25 mouse cellular contexts compared by ENCODE assay signal in the genomic region with DNA sequence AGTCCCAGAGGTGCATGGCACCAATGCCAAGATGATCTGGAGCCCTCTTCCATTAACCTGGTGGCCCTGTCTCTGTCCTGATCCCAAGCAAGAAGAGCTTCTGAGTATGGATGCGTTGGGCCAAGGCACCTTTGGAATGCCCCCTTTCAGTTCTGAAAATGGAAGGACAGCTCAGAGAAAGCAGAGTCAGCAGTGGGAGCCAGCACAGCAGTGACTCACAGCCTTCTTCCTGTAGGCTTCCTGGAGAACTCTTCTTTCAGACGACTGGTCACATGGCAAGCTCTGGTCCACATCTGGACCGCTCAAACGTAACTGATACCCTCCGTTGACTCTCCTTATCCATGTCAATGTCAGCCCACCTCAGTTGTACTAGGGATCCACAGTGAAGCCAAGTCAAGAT.
"Had no signal": no experiment of that assay in that cellular context is flagged by ENCODE, and none has a peak within 500 bp of the region (broad histone marks: within the 10 kb centered on the region; RNA-seq: fewer than 3 reads in every experiment).

No protein-coding gene starts in this region.

- H3K36me3 ChIP-seq: heart, embryonic 10.5 days; heart, embryonic 12.5 days; hindbrain, embryonic 10.5 days; hindbrain, embryonic 12.5 days; intestine, embryonic 15.5 days; limb, embryonic 13.5 days; limb, embryonic 15.5 days; liver, embryonic 12.5 days had no signal

- ATAC-seq: hindbrain, embryonic 16.5 days; inflammation-experienced regulatory T-cells, adult 6 months; intestine, embryonic 15.5 days; intestine, postnatal 0 days; liver, embryonic 12.5 days had no signal

- H3K27ac ChIP-seq: gastrocnemius, adult 2 months; heart, embryonic 10.5 days; hindbrain, embryonic 10.5 days; hindbrain, embryonic 12.5 days; hindbrain, embryonic 14.5 days; intestine, embryonic 15.5 days; limb, embryonic 13.5 days; limb, embryonic 15.5 days; liver, embryonic 12.5 days; liver, embryonic 14.5 days had no signal

- H3K9me3 ChIP-seq: heart, embryonic 10.5 days; heart, embryonic 12.5 days; hindbrain, embryonic 10.5 days; hindbrain, embryonic 12.5 days; intestine, embryonic 15.5 days; limb, embryonic 13.5 days; limb, embryonic 15.5 days; liver, embryonic 12.5 days had no signal

- H3K4me2 ChIP-seq: heart, embryonic 12.5 days; hindbrain, embryonic 12.5 days; hindbrain, embryonic 14.5 days; intestine, embryonic 15.5 days; limb, embryonic 13.5 days; limb, embryonic 15.5 days; liver, embryonic 12.5 days had no signal

- H3K9ac ChIP-seq: heart, embryonic 12.5 days; hindbrain, embryonic 12.5 days; hindbrain, embryonic 14.5 days; intestine, embryonic 15.5 days; limb, embryonic 13.5 days; limb, embryonic 15.5 days; liver, embryonic 12.5 days; liver, embryonic 14.5 days had no signal

- H3K4me1 ChIP-seq: heart, embryonic 10.5 days; heart, embryonic 12.5 days; intestine, embryonic 15.5 days; limb, embryonic 13.5 days; limb, embryonic 15.5 days; liver, embryonic 12.5 days had no signal

- H3K4me3 ChIP-seq: gastrocnemius, adult 2 months; heart, embryonic 10.5 days; heart, embryonic 12.5 days; hindbrain, embryonic 10.5 days; hindbrain, embryonic 12.5 days; intestine, embryonic 15.5 days; limb, embryonic 13.5 days; limb, embryonic 15.5 days; liver, embryonic 12.5 days had no signal

- DNase-seq: gastrocnemius, adult 2 months; gastrocnemius, postnatal 10 days; gastrocnemius, postnatal 25 days; heart, postnatal 10 days; heart, postnatal 4 days; kidney, adult 18-20 months; kidney, adult 8-10 months; kidney, postnatal 10 days; kidney, postnatal 25 days; layer of hippocampus, postnatal 36 days; left cerebral cortex, postnatal 4 days; lung, adult 18-20 months had no signal

- H3K27me3 ChIP-seq: heart, embryonic 12.5 days; hindbrain, embryonic 12.5 days; intestine, embryonic 15.5 days; limb, embryonic 13.5 days; limb, embryonic 15.5 days; liver, embryonic 12.5 days had no signal
